Mouse (Mus musculus): Measurements from ENCODE around the gene Lpp.

DNA sequence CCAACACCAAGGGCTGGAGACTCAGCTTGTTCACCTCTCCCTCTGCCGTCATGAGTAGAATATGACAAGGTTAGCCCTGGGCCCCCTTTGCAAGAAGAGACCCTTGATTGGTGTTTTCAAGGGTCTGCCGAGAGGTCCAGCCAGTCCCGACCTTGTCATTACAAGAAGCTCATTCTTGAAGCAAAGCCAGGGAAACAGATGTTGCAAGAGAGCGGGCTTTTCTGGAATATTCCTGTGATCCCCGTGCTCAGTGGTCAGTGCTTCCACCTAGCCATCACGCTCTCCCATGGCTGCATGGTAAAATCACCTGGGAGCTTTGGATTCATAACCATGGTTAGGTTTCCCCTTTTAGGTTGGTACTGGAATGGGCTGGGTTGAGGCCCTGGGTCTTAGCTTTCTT lies 89.3 kb downstream of the Lpp start:
- TF ChIP-seq POLR2A (IDR thresholded peaks at IDR 0.05; ENCODE audit: control insufficient read depth in 1 of 2, insufficient read depth in 1 of 2, low read depth in 1 of 2, low read length in 2 of 2, poor library complexity in 1 of 2): no peak
- no peak for TF ChIP-seq MYB (IDR thresholded peaks at IDR 0.05; ENCODE audit: low read depth, low read length)
- no peak for TF ChIP-seq RCOR1 (IDR thresholded peaks at IDR 0.05; ENCODE audit: low read depth, low read length)
- TF ChIP-seq GABPA (IDR thresholded peaks at IDR 0.05; ENCODE audit: low read depth, low read length): no peak
- no peak for TF ChIP-seq TAL1 (IDR thresholded peaks at IDR 0.05; ENCODE audit: low read length)
